Mouse (Mus musculus): ENCODE data around the gene 2310011J03Rik.

GRCm38 (mm10) chr10:80299301-80299700 lies 21.0 kb downstream of the 2310011J03Rik start:
- TF ChIP-seq CTCF (IDR thresholded peaks at IDR 0.05; ENCODE audit: low read depth, low read length) (no peak), EP300 (IDR thresholded peaks at IDR 0.05; ENCODE audit: insufficient read depth, low read depth, low read length) (no peak)

All from ES-Bruce4 (cell line).